Mouse (Mus musculus) retina, postnatal 7 days (tissue): Measurements from ENCODE around the gene Gjd2.

Source experiments
- DNase-seq: peaks from one replicate; pipeline ENCODE4 v3.0.0-alpha.2; 2012; ENCODE audit warnings: low read depth, low spot score

Gjd2 gene

DNA sequence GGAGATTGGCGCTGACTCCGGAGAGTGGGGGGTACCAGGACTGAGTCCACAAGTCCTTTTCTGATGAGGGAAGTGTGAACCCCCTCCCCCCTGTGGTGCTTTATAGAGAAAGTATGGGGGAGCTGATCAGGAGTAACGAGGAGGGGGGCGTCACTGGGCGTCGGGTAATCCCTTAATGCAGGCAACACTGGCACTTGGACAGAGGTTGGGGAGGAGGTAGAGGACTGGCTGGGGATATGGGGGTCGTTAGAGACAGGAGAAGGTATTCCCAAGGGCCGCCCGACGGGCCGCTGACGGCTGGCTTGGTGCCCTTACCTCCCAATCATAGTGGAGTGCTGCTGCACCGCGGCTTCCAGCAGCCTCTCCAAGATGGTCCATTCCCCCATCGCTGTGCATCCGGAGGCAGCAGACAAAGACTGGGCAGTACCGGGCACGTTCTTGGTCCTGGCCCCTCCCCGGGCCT lies 639 bp downstream of the Gjd2 start:
- DNase-seq: peak; percentile 21

DNA sequence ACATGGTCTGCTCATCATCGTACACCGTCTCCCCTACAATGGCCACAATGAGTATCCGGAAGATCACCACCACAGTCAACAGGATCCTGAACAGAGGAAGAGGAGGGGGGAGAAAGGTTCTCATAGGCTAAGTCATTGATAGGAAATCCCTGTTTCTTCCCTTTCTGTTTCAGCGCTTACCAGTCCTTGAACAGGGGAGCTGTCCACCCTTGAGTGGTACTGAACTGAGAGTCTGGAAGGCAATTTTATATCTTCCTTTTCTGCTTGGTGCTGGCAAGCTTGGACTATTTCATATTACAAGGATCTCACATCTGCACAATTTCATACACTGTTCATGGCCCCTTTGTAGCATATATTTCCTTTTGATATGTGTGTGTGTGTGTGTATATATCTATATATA lies 1.6 kb downstream of the Gjd2 start:
- no peak for DNase-seq

DNA sequence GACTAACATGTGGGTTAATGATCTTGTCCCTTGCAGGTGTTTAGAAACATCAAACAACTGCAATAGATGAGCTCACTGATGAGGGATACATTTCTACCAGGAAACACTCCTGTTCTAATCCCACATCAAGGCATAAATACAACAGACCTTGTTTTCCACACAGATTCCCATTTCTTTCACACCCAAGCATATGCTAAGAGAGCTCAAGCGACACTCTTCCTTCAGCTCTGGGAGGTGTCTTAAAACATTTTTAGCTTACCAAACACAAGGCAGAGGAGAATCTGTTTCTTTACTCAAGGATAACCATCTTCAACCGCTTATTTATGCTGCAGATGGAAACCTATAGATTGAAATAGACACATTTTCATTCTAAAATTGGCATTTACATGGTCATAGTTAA lies 5.1 kb downstream of the Gjd2 start:
- no peak for DNase-seq

GRCm38 (mm10) chr2:113997484-113997883 lies 15.9 kb downstream of the Gjd2 start:
- no peak for DNase-seq

DNA sequence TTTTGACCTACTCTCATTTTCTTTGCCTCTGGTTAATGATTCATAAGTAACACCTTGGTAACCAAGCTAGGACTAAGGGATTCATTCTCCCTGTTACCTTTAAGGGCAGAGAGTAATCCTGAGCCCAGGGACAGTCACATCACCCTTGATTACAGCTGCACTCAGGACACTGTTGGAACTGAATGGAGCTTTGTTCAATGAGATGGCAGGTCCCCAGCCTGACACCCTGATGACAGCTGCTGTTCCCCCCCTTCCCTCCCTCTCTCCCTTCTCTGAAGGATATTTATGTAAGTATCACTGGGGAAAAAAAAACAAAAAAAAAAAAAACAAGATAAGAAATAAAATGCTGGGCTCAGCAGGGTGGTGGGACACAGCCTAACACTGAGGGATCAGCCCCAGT lies 16.5 kb downstream of the Gjd2 start:
- DNase-seq: no peak

- no peak for DNase-seq
Observed at GRCm38 (mm10) chr2:113984890-113985289, 28.5 kb downstream of the Gjd2 start.

DNA sequence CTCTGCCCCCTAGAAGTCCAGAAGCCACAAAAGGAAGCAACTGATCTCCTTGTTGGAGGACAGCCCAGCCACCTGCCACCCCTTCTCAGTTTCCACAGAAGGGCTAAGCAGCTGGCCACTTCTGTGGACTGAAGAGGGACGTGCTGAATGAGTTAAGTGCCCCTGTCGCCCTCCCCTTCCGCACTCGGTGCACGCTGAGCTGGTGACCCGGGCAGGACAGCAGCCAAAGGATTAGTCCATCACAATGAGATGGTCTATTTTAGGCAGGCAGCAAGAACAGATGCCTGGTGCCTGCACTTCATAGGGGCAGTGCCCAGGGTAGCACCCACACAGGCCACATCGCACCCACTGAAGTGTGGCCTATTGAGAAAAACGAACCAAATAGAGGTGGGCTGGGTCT lies 32.8 kb downstream of the Gjd2 start:
- DNase-seq: peak; percentile 45

GRCm38 (mm10) chr2:113978151-113978771 lies 35.2 kb downstream of the Gjd2 start:
- no peak for DNase-seq

- DNase-seq: no peak
Observed at GRCm38 (mm10) chr2:113973950-113974349, 39.5 kb downstream of the Gjd2 start.

- DNase-seq: no peak
Observed at GRCm38 (mm10) chr2:113966421-113966820, 47.0 kb downstream of the Gjd2 start.
